Mouse (Mus musculus): ENCODE measurements around the gene Map7.

Gene Map7

GRCm38 (mm10) chr10:20148130-20148772 is at the start of gene Map7:
TSS of gene Map7 (plus strand) at chr10:20148471.
- no peak for DNase-seq

- no peak for DNase-seq
Measured at GRCm38 (mm10) chr10:20101456-20101855, 46.8 kb upstream of the Map7 start.

- DNase-seq: no peak
Measured at GRCm38 (mm10) chr10:20104271-20104931, 43.9 kb upstream of the Map7 start.

GRCm38 (mm10) chr10:20105575-20105974 is 42.7 kb upstream of the Map7 start:
- no peak for DNase-seq

GRCm38 (mm10) chr10:20107031-20107430 is 41.2 kb upstream of the Map7 start:
- no peak for DNase-seq

GRCm38 (mm10) chr10:20111508-20111907 is 36.8 kb upstream of the Map7 start:
- DNase-seq: no peak

GRCm38 (mm10) chr10:20112026-20112973 is 36.0 kb upstream of the Map7 start:
- DNase-seq: no peak

- DNase-seq: no peak
Measured at GRCm38 (mm10) chr10:20119504-20120425, 28.5 kb upstream of the Map7 start.

GRCm38 (mm10) chr10:20121981-20122380 is 26.3 kb upstream of the Map7 start:
- no peak for DNase-seq

GRCm38 (mm10) chr10:20123401-20123800 is 24.9 kb upstream of the Map7 start:
- peak; percentile 25 for DNase-seq

GRCm38 (mm10) chr10:20124576-20124975 is 23.7 kb upstream of the Map7 start:
- DNase-seq: no peak

GRCm38 (mm10) chr10:20125226-20125625 is 23.0 kb upstream of the Map7 start:
- DNase-seq: peak; percentile 78

- no peak for DNase-seq
Measured at GRCm38 (mm10) chr10:20132933-20133652, 15.2 kb upstream of the Map7 start.

- DNase-seq: no peak
Measured at GRCm38 (mm10) chr10:20135350-20136058, 12.8 kb upstream of the Map7 start.

- no peak for DNase-seq
Measured at GRCm38 (mm10) chr10:20136505-20136904, 11.8 kb upstream of the Map7 start.

- no peak for DNase-seq
Measured at GRCm38 (mm10) chr10:20141376-20141775, 6.9 kb upstream of the Map7 start.

GRCm38 (mm10) chr10:20148773-20149120 is 476 bp downstream of the Map7 start:
- DNase-seq: peak; percentile 80

- DNase-seq: peak; percentile 66
Measured at GRCm38 (mm10) chr10:20149121-20149834, 1.0 kb downstream of the Map7 start.

GRCm38 (mm10) chr10:20149835-20150355 is 1.6 kb downstream of the Map7 start:
- DNase-seq: peak; percentile 67

GRCm38 (mm10) chr10:20152131-20152530 is 3.9 kb downstream of the Map7 start:
- DNase-seq: peak; percentile 51
